Mouse (Mus musculus) colon, adult 2 months (tissue): Measurements from ENCODE around the gene Klhl35. TPM values are rescaled to one million over a fixed set of nuclear protein-coding genes. Genes with fewer than 3 reads are reported as not detected.

Experiments
- polyA plus RNA-seq: library from polyadenylated mRNA; depleted of rRNA; stranded (reverse); fragments of >200 nt; gene quantifications from 2 replicates; pipeline ENCODE4 v1.2.3, GENCODE M21; 2012; rRNA removed

The Klhl35 gene
- polyA plus RNA-seq: 0.44 and 0.60 TPM in 2 replicates

DNA sequence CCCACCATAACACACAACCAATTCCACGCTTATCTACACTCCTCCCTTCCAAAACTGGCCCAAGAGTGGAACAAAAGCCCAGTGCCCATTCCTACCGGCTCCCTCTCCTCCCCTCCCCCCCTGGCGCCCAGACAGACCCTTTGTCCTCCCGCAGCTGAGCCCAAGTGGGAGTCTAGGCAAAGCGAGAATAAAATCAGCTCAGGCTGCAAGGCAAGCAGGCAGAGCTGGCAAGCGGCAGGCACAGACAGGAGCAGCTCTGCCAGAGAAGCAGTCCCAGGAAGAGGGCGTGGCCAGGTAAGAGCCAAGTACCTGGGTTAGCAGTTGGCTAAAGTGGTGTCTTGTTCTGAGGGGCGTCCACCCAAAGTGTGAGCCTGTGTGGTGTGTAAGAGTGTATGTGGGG lies at the start of gene Klhl35:
TSS of gene Klhl35 (plus strand) at position 194 of the 400 bp plus-strand sequence.

DNA sequence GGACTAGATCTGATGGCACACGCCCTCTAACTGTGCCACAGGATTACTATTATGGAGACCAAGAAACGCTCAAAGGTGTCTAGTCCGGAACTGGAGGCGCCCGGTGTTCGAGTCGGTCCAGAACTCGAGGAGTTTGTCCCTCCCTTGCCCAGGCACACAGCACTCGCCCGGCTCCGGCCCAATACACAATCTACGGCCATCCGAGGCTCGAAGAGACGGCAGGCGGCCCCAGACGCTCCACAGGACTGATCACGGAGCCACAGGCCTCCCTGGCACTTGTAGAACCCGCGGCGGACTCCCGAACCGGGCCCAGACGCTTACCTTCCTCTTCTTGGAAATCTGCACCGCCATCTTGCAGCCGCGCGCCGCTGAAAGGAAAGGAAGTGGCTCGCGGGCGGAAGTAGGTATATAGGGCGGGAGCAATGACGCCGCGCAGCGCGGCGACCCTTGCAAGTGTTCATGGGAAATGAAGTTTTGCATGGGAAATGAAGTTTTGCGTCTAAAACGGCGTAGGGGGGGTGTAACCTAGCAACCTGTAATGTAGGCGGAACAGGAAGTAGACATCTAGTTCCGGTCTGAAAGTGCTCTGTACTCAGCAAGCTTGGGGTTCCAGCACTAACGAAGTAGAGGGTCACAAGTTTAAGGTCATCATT lies 17.6 kb downstream of the Klhl35 start, which contains the start of gene Rps3:
TSS of gene Rps3 (minus strand) at position 468 of the 653 bp plus-strand sequence.

Other genes with a start within 250 kb of the Klhl35 start
- gene Mogat2, start 227.4 kb upstream of the Klhl35 start, polyA plus RNA-seq: 1.4 and 6.1 TPM in 2 replicates
- 5.1 and 6.2 TPM in 2 replicates for gene Map6, start 198.6 kb upstream of the Klhl35 start, polyA plus RNA-seq
- 236 and 275 TPM in 2 replicates for gene Serpinh1, start 112.8 kb upstream of the Klhl35 start, polyA plus RNA-seq
- 12.0 and 12.9 TPM in 2 replicates for gene Gdpd5, start 84.6 kb upstream of the Klhl35 start, polyA plus RNA-seq
- gene Rps3, start 17.7 kb downstream of the Klhl35 start, polyA plus RNA-seq: 244 and 255 TPM in 2 replicates
- gene Arrb1, start 69.5 kb downstream of the Klhl35 start, polyA plus RNA-seq: 42.7 and 55.7 TPM in 2 replicates
- 5.4 and 5.7 TPM in 2 replicates for gene Tpbgl, start 161.1 kb downstream of the Klhl35 start, polyA plus RNA-seq
- gene Slco2b1, start 245.3 kb downstream of the Klhl35 start, polyA plus RNA-seq: 19.0 and 22.0 TPM in 2 replicates